Mouse (Mus musculus) cerebellum, postnatal 14 days (tissue): ENCODE data around the gene Rsrc1.
A peak's percentile ranks its signal among the peaks of the same experiment; 100 is the strongest.

Experiments used
- DNase-seq, 2 experiments: peaks; one replicate each; pipeline ENCODE4 v3.0.0; 2021; ENCODE audit warnings: mixed read lengths in 2 of 2

The Rsrc1 gene

DNA sequence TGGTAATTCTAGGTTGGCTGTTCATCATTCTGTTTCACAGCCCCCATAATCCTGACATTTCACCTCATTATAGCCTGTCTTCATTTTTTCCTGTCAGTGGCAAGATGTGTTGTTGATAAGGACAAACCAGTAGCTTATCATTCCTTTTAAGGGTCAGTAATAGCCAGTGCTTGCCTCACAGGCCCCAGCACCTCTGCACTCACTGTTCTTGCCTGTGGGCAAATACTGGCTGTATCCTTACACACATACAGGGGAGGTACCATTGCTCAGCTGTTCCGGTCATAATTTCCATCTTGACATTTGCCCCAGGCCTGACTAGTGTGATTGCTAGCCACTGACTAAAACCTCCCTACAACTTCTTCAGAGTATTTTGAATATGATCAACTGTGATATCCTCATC is 302.8 kb downstream of the Rsrc1 start:
- no peak for DNase-seq

DNA sequence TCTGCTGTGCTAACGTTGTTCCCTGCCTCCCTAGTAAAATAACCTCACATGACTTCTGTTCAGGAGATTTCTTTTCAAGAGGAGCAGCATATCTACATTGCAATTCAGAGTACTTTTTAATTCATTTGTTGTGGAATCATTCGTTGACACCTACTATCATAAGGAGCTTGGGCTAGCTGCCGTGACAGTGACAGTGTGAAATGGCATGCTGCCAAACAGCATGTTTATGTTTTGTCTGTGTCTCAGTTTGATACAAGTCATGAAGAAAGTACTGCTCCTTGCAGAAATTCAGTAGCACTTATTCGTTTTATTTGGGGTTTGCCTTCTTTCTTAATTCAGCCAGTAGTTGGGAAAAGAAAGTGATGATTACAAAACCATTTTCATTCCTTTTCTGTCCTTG is 303.7 kb downstream of the Rsrc1 start:
- peak; percentile 32 to 54 for DNase-seq

DNA sequence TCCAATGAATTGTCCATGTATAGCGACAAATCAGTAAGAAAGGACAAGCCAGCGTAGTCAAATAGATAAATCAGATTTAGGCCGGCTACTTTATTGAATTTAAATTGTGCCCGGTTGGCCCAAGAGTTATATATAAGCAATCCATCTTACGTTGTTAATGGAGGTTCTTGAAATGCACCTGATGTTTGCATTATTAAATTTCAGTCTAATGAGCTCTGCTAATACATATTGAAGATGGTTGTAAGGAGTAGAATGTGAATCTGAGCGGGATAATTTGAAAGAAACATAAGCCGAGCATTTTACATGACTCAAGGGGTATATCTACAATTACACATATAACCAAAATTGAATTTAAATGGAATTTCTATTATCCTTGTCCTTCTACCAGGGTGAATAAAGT is 307.5 kb downstream of the Rsrc1 start:
- no peak for DNase-seq

DNA sequence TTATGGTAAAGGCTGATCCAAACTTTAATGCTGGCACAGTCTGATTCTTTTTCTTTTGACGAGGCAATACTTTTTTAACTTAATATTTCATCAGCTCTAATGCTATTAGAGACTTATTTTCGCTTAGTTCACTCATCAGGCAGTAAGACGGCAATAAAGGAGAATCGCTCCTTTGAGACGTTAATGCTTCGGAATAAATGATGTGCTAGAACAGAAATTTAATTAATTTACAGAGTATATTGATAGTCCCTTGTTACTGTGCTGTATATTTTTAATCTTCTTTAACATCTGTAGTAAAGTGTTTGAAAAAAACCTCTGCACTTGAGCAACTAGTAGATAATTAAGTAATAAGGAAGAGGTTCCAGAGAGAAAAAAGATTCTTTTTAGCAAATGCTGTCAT is 308.3 kb downstream of the Rsrc1 start:
- no peak for DNase-seq

DNA sequence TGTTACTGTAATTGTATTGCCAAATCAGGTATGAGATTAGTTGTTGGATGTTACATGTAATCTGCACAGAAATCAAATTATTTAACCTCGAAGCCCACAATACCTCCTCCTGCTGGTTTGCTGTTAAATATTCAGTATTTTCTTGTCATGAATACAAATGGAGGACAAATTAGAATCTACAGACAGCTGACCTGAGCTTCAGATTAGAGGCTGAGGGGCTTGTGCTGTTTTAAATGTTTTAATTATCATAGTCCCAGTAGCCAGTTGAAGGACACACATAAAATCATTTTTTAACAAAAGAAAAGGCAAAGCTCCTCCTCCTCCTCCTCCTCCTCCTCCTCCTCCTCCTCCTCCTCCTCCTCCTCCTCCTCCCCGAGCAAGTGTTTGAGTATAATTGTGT is 327.5 kb downstream of the Rsrc1 start:
- no peak for DNase-seq

DNA sequence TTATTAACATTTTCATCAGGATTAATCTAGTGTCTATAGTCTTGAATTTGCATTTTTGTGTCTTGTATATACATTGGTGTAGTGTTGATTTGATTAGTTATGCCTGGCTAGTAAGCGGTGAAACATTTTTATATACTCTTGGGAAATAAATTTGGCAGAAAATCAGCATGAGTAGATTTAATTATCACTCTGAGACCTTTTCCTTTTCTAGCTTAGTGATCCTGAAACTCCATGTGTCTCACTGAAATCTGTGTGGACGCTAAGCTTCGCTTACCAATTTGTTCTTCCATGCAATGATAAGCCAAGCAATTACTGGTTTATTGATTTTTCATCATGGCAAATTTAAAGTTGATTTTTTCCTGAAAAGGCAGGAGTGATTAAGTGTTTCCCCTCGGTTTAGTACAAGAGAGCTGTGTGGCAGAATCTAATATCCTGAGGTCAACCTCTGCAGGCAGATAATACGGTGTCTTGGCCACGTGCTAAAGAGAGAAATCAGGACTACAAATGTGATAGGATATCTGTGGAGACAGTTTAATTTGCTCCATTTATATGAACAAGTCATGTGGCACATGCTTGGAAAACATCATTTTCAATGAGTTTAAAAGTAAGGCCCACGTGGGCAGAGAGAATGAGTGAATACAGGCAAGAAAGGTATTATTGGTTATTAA is 328.6 kb downstream of the Rsrc1 start:
- no peak for DNase-seq

DNA sequence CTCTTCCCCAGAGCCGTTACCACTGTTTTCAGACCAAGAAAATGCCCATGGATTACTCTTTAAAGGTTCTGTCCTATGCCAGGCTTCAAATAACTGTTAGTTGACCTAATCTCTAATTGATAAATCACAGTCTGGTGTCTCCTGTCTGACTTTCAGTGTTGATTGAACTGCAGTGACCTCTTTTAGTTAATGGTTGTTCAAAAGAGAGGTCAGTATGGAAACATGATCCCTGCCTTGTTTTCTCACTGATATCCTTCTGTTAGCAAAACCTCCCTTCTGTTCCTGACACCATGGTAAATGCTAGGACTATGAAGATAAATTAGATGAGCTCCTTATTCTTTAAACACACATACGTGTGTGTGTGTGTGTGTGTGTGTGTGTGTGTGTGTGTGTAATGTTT is 330.2 kb downstream of the Rsrc1 start:
- no peak for DNase-seq

DNA sequence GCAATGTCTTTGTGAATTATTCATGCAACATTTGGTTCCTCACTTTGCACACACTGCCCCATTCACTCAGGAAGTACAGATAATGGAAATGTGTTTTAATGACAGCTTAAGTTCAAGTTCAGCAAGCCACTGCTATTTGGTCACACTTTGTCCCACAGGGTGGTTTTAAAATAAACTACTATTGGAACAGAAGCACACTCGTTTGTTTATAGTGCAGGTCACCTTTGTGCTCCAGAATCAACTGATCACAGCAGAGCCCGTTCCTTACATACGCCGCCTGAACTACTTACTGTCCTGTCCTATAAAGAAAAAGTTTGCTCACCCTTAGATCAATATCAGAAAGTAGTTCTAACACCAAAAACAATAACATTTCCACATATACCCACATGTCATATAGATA is 341.2 kb downstream of the Rsrc1 start:
- no peak for DNase-seq

DNA sequence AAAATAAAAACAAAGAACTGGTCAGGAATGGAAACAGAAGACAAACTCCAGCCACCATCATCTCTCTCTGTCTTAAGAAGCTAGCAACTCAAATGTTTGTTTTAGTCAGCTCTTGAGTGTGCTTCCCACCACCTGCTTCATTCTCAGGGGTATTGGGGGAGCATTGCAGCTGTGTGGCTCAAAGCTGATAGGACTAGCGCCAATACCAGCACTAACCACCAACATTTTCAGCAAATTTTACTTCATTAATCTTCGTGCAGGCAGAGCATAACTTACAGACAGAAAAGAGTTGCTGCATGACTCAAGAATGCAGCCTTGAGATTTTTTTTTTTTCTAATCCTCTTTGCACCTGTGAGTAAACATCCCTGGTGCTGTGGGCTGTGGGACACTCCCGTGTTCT is 358.4 kb downstream of the Rsrc1 start:
- DNase-seq = no peak

DNA sequence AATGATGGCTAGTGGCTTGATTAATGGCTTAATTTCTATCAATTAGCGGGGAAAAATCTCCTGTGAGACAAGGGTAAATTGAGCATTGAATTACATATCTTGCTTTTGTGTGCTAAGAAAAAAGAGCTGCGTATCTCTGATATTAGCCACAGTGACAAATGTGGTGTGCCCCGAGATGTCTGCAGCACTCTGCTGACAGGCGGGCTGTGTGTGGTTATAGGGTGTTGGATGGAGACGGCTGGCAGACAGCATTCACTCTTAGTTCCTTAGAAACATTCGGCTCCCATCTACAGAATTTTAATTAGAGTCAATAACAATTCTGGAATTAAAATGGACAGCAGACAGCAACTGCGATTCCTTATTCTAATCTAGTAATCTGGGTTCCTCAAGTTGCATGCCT is 359.7 kb downstream of the Rsrc1 start:
- no peak for DNase-seq

DNA sequence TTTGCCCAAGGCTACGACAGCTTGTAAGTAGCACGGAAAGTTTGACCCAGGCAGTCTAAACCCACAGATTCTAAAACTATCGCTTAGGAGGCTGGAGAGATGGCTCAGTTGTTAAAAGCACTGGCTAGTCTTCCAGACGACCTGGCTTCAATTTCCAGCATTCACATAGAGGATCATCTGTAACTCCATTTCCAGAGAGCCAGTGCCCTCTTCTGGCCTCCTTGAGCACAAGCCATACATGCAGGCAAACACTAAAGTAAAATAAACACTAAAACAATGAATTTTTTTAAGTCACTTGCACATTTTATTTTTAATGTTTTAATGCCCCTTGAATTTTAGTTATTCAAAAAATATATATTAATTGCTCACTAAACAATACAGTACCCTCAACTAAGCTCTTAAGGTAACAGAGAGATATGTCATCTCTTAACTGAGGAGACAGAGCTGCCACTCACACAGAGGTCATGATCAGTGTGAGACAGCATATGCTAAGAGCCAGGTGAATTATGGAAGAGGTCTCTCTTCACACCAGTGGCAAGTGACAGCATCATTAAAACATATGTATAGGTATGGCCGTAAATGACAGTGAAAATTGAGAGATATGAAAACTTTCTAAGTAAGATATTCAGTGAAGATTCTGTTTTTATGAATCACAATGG is 361.9 kb downstream of the Rsrc1 start:
- peak; percentile 16 to 27 for DNase-seq

DNA sequence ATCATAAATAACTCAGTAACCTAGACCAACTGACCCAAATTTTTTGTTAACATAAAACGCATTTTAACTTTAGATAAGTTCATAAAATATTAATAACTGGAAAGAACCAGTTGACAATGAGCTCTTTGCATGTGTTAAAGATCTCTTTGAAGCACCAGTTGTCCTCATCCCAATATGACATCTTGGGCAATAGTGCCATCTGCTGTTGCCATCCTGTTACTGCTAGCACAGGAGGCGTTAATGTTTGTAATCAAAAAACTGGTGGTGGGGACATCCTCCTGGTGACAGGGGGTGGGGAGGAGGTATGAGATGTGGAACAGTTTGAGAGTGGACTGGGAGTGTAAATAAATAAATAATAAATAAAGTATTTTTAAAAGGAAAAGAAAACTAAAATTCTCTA is 363.4 kb downstream of the Rsrc1 start:
- DNase-seq = peak; percentile 78 to 80

DNA sequence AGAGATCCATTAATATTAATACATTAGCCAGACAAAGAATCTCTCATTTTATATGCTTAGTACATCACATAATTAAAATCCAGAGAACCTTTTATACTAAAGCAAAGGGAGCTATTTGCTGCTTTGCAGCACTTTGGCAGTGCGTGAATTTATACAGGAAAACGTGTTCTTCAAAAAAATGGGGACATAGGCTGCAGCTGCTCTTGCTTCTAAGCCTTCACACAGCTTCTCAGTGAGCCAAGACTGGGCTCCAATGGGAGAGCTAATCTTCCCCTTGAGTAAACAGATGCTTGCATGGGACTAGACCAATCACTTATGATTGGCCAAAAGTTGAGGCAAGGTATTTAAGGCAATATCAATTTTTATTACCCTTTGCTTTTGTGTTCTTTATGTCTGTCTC is 365.5 kb downstream of the Rsrc1 start:
- DNase-seq = no peak

DNA sequence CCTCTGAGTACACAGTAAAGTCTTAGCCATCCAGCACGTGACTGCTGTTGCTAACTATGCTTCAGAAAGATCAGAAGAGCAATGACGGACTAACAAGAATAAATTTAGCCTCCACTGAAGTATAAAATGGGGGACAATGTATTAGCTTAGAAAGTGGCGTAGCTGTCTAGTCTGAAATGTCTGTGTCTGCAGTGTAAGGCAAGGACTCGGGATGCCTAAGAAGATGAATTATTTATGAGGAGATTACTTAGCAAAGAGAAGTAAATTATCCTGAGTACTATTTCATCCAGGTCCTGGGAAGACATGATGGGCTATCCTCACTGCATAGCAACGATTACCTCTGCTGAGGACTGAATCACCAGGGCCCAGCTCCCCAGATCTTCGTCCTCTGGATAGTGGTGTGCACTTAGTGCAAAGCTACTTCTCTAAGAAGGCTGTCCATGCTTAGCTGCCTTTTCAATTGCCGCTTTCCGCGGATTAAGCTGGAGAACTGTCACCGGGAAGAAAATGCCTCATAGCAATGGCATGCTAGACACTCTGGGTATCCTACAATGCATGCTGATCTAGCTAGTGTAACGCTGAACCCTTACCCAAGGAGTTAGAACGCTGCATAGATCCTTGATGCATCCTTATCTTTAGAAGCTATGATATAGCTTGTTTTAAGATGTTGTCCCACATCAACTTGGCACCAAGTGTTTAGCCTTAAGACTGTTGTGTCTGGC is 370.4 kb downstream of the Rsrc1 start:
- DNase-seq = no peak

DNA sequence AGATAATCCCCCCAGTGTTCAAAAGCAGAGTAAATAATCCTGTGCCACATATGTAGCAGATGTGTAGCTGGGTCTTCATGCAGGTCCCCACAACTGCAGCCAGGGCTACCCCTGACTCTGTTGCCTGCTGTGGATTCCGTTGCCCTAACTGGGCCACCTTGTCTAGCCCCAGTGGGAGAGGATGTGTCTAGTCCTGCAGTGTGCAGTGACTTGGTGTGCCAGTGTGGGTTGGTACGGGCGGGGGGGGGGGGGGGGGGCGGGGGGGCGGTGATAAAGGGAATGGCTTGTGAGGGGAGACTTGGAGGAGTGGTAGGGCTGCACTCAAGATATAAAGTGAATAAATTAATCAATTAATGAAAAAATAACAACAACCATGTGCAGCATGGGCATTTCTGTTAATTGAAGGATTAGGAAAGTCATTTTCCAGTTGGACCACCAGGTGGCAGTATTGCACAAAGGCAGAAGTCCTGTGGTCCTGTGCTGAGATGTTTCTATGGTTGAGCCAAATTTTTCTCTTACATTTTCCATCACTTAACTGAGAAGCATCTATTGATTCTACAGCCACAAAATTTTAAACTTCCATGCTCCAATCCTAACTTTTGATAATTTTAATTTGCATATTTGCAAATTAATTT is 371.1 kb downstream of the Rsrc1 start:
- peak; percentile 72 to 77 for DNase-seq

DNA sequence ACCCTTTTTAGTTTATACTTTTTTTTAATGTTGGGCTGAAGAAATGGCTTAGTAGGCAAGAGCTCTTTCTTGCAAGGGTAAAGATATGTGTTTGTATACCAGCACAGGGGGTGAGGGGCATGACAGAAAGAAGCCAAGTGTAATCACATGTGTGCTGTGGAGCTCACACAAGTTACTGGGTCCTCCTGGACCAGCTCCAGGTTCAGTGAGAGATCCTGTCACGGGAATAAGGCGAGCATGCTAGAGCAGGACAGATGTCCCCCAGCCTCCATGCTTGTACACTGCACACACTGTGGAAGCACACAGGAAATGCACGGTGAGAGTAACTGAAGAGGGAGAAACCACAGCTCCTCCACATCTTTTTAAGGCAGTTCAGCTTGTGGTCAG is 371.6 kb downstream of the Rsrc1 start:
- peak in 1 of 2 experiments; percentile 10 for DNase-seq

DNA sequence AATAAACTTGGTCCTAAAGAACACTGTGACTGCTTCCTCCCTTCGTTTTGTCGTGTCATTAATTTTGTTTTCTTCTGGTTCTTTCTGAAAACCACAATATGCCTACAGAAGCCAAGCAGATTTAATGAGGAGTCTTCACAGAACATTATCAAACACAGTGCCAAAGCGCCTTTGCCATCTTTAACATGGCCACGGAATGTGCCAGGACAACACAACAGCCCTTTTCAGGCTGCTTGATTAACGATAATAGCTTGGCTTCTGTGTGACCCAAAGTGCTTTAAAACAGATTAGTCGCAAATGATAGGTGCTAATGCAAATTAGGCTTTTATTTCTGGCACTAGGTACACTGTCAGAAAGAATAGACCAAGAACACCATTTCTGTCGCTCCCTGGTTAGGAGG is 377.2 kb downstream of the Rsrc1 start:
- no peak for DNase-seq

DNA sequence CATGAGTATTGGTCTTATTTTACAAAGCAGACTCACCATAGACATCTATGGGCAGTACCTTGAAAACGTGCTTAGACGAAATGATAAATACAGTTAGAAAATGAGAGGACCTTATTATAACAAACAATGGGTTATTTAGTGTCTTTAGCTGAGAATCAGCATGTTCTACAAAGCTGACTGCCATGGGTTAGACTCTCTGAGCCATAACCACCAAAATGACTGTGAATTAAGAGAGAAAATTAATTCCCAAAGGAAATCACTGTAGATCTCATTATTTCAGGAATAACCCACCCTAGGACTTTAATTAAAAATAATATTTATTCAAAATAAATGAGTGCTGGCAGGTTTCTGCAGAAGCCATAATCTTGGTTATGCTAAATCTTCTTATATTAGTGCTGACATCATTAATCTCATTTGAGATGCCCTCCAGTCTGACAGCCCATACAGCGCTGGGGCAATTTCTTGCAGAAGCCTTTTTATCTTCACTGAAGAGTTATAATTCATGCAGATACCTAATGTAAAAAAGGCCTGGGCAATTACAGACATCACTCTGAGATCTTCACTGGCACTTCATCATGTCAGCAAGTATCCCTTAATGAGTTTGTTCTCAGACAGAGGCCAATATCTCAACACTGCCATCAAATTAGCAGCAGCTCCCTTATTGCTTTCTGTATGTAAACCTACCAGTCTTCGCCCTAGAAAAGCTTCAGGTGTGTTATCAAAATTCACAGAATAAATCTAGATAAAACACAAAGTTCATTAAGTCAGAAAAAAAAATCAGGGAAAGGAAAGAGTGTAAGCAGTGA is 385.1 kb downstream of the Rsrc1 start:
- DNase-seq = no peak

DNA sequence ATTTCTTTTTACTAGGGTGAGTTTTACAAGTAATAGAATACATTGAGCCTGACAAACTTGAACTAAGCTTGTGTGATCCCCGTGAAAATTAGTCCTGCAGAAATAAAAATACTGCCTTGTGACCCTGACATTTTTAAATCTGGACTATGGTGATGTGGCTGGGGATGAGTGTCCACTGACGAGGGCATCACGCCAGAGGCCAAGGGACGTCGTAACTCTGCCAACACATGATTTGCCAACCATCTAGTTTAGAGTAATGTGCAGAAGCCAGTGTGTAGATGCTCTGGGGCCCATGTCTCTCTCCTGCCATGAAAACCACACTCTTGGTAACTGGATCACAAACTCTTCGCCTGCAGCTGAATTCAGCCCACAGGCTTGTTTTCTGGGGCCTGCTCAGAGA is 386.3 kb downstream of the Rsrc1 start:
- peak in 1 of 2 experiments; percentile 17 for DNase-seq

DNA sequence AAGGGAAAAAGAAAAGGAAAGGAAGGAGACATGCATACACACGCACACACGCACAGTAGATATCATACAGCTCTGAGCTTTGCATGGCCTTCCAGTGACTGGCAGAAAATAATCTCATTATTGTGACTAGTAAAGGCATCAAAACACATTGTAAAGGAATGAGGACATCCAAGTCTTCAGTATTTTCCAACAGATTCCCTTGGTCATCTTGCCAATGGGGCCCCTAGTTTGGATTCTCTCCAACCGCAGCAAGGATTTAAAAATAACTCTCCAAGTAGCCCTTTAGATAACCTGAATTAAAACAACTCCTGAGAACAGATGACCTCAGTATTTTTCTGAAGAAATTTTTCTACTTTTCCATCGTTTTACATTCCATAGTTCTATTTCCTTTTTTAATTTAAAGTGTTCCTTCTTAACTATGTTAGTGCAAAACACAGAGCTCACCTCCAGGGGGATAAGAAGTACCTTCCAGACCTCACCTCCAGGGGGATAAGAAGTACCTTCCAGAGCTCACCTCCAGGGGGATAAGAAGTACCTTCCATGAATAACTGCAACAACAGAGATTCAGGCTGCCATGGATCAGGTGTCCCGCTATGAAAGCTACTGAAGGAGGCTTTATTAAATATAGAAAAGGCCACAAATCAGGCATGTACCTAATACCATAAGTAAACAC is 388.4 kb downstream of the Rsrc1 start:
- no peak for DNase-seq

DNA sequence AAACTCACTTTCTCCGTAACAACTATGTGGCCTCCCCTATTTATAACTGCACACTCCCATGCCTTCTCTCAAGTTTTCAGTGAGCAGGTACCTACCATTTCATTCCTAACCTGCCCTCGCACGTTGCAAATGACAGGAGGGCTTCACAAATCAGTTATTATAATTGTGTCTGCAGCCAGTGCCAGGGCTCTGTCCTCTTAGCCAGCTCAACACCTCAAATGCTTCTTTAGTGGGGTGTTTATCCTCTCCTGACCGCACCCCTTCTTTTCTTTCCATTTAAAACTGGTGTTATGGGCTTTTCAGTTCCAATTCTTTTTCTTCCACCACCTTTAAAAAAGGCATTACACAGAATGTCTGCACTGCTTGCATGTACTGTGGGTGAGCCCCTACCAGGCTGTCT is 391.0 kb downstream of the Rsrc1 start:
- DNase-seq = no peak

DNA sequence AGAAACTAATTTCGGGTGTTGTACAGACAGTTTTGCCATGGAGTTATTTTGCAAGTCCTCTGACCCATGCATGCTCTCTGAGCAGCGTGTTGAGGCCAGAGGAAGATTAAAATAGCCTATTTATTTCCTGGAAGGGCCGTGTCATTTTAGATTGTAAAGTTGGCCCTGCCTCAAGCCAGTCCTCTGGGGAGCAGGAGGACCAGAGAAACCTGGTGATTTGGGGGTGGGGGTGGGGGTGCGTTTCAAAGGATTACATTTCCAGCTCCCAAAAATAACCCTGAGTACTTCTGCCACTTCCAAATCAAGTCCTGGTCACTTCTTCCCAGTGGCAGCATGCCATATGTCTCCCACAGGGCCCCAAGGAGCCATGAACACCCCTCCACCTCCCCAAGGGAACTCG is 391.6 kb downstream of the Rsrc1 start:
- peak in 1 of 2 experiments; percentile 11 for DNase-seq
